Mouse (Mus musculus): ENCODE measurements around the gene Vps37c. TPM values are rescaled to one million over a fixed set of nuclear protein-coding genes. Genes with fewer than 3 reads are reported as not detected.

Vps37c gene
- polyA plus RNA-seq, 1 experiment from 2014 or later, result 31.3 TPM

GRCm38 (mm10) chr19:10693926-10694682 lies 5.6 kb downstream of the Vps37c start:
- ATAC-seq (ENCODE audit: low FRiP score) (no peak), DNase-seq (ENCODE audit: low spot score) (no peak)
- peaks cover 59% of the 10 kb centered on the region for H3K4me1 ChIP-seq (replicated peaks; ENCODE audit: control insufficient read depth, insufficient read depth, low read length)
- no peaks in the 10 kb centered on the region for H3K36me3 ChIP-seq (replicated peaks; ENCODE audit: control insufficient read depth, insufficient read depth)
- no peak overlapping the region for H3K4me3 ChIP-seq (replicated peaks; ENCODE audit: low read length)
- no peaks in the 10 kb centered on the region for H3K9me3 ChIP-seq (ENCODE audit: control insufficient read depth, low read length)
- no peak overlapping the region for H3K9ac ChIP-seq
- WGBS, result 84% methylated on average over 10 of the region's 10 CpGs
- H3K4me2 ChIP-seq (replicated peaks), result no peak overlapping the region
- no peak overlapping the region for H3K27ac ChIP-seq
- no peaks in the 10 kb centered on the region for H3K27me3 ChIP-seq (ENCODE audit: control insufficient read depth, insufficient read depth, low read length)

- Histone ChIP-seq H3K36me3 (replicated peaks; ENCODE audit: control insufficient read depth, insufficient read depth) (no peaks in the 10 kb centered on the region), H3K4me1 (replicated peaks; ENCODE audit: control insufficient read depth, insufficient read depth, low read length) (peaks cover 56% of the 10 kb centered on the region), H3K27me3 (ENCODE audit: control insufficient read depth, insufficient read depth, low read length) (no peaks in the 10 kb centered on the region), H3K9ac (peak overlapping the region; percentile 47), H3K9me3 (ENCODE audit: control insufficient read depth, low read length) (no peaks in the 10 kb centered on the region), H3K27ac (peak overlapping the region; percentile 83), H3K4me3 (replicated peaks; ENCODE audit: low read length) (no peak overlapping the region), H3K4me2 (replicated peaks) (peak overlapping the region; percentile 28; the same call in 1 of the 2 replicates)
- WGBS, result 19% methylated on average over 7 of the region's 7 CpGs
- ATAC-seq (ENCODE audit: low FRiP score), result no peak
- DNase-seq (ENCODE audit: low spot score), result no peak
These were observed 7.3 kb downstream of the Vps37c start for GRCm38 (mm10) chr19:10695801-10696200.

GRCm38 (mm10) chr19:10698131-10698991 lies 9.8 kb downstream of the Vps37c start:
- H3K4me3 ChIP-seq (replicated peaks; ENCODE audit: low read length), result no peak overlapping the region
- no peaks in the 10 kb centered on the region for H3K36me3 ChIP-seq (replicated peaks; ENCODE audit: control insufficient read depth, insufficient read depth)
- H3K4me1 ChIP-seq (replicated peaks; ENCODE audit: control insufficient read depth, insufficient read depth, low read length), result peaks cover 59% of the 10 kb centered on the region
- ATAC-seq (ENCODE audit: low FRiP score) (no peak), DNase-seq (ENCODE audit: low spot score) (no peak)
- no peak overlapping the region for H3K9ac ChIP-seq
- H3K4me2 ChIP-seq (replicated peaks), result no peak overlapping the region
- H3K9me3 ChIP-seq (ENCODE audit: control insufficient read depth, low read length), result no peaks in the 10 kb centered on the region
- WGBS, result 70% methylated on average over 9 of the region's 9 CpGs
- no peaks in the 10 kb centered on the region for H3K27me3 ChIP-seq (ENCODE audit: control insufficient read depth, insufficient read depth, low read length)
- H3K27ac ChIP-seq, result no peak overlapping the region

GRCm38 (mm10) chr19:10699851-10700250 lies 11.3 kb downstream of the Vps37c start:
- Histone ChIP-seq H3K4me2 (replicated peaks) (no peak overlapping the region), H3K9me3 (ENCODE audit: control insufficient read depth, low read length) (no peaks in the 10 kb centered on the region), H3K36me3 (replicated peaks; ENCODE audit: control insufficient read depth, insufficient read depth) (no peaks in the 10 kb centered on the region), H3K27ac (0 out of 2 replicates have a peak overlapping the region, but pooled peaks have one; percentile 10), H3K4me1 (replicated peaks; ENCODE audit: control insufficient read depth, insufficient read depth, low read length) (peaks cover 59% of the 10 kb centered on the region), H3K4me3 (replicated peaks; ENCODE audit: low read length) (no peak overlapping the region), H3K27me3 (ENCODE audit: control insufficient read depth, insufficient read depth, low read length) (no peaks in the 10 kb centered on the region), H3K9ac (no peak overlapping the region)
- no peak for DNase-seq (ENCODE audit: low spot score)
- WGBS, result 71% methylated on average over 9 of the region's 9 CpGs
- ATAC-seq (ENCODE audit: low FRiP score), result no peak

- Histone ChIP-seq H3K27ac (no peak overlapping the region), H3K4me3 (replicated peaks; ENCODE audit: low read length) (no peak overlapping the region), H3K27me3 (ENCODE audit: control insufficient read depth, insufficient read depth, low read length) (no peaks in the 10 kb centered on the region), H3K9ac (no peak overlapping the region), H3K4me2 (replicated peaks) (no peak overlapping the region), H3K4me1 (replicated peaks; ENCODE audit: control insufficient read depth, insufficient read depth, low read length) (peaks cover 47% of the 10 kb centered on the region), H3K36me3 (replicated peaks; ENCODE audit: control insufficient read depth, insufficient read depth) (no peaks in the 10 kb centered on the region), H3K9me3 (ENCODE audit: control insufficient read depth, low read length) (no peaks in the 10 kb centered on the region)
- ATAC-seq (ENCODE audit: low FRiP score), result no peak
- no peak for DNase-seq (ENCODE audit: low spot score)
- WGBS, result 55% methylated on average over 6 of the region's 6 CpGs
These were observed 12.6 kb downstream of the Vps37c start for GRCm38 (mm10) chr19:10701013-10701726.

GRCm38 (mm10) chr19:10702125-10702524 lies 13.6 kb downstream of the Vps37c start:
- no peak overlapping the region for H3K4me3 ChIP-seq (replicated peaks; ENCODE audit: low read length)
- no peak overlapping the region for H3K27ac ChIP-seq
- 88% methylated on average over 8 of the region's 8 CpGs for WGBS
- no peaks in the 10 kb centered on the region for H3K27me3 ChIP-seq (ENCODE audit: control insufficient read depth, insufficient read depth, low read length)
- no peak for ATAC-seq (ENCODE audit: low FRiP score)
- no peak for DNase-seq (ENCODE audit: low spot score)
- H3K9ac ChIP-seq, result no peak overlapping the region
- H3K4me2 ChIP-seq (replicated peaks), result no peak overlapping the region
- H3K4me1 ChIP-seq (replicated peaks; ENCODE audit: control insufficient read depth, insufficient read depth, low read length), result peaks cover 38% of the 10 kb centered on the region
- H3K9me3 ChIP-seq (ENCODE audit: control insufficient read depth, low read length), result no peaks in the 10 kb centered on the region
- peaks cover 7% of the 10 kb centered on the region for H3K36me3 ChIP-seq (replicated peaks; ENCODE audit: control insufficient read depth, insufficient read depth)

- WGBS, result 85% methylated on average over 8 of the region's 8 CpGs
- Histone ChIP-seq H3K4me1 (replicated peaks; ENCODE audit: control insufficient read depth, insufficient read depth, low read length) (peaks cover 25% of the 10 kb centered on the region), H3K4me2 (replicated peaks) (no peak overlapping the region), H3K27me3 (ENCODE audit: control insufficient read depth, insufficient read depth, low read length) (no peaks in the 10 kb centered on the region), H3K9ac (no peak overlapping the region), H3K36me3 (replicated peaks; ENCODE audit: control insufficient read depth, insufficient read depth) (peaks cover 16% of the 10 kb centered on the region), H3K27ac (no peak overlapping the region), H3K9me3 (ENCODE audit: control insufficient read depth, low read length) (no peaks in the 10 kb centered on the region), H3K4me3 (replicated peaks; ENCODE audit: low read length) (no peak overlapping the region)
- ATAC-seq (ENCODE audit: low FRiP score) (no peak), DNase-seq (ENCODE audit: low spot score) (no peak)
These were observed 14.9 kb downstream of the Vps37c start for GRCm38 (mm10) chr19:10703470-10703869.

- Histone ChIP-seq H3K27ac (no peak overlapping the region), H3K9ac (no peak overlapping the region), H3K9me3 (ENCODE audit: control insufficient read depth, low read length) (no peaks in the 10 kb centered on the region), H3K4me2 (replicated peaks) (no peak overlapping the region), H3K36me3 (replicated peaks; ENCODE audit: control insufficient read depth, insufficient read depth) (peaks cover 38% of the 10 kb centered on the region), H3K4me3 (replicated peaks; ENCODE audit: low read length) (no peak overlapping the region), H3K4me1 (replicated peaks; ENCODE audit: control insufficient read depth, insufficient read depth, low read length) (peaks cover 19% of the 10 kb centered on the region), H3K27me3 (ENCODE audit: control insufficient read depth, insufficient read depth, low read length) (no peaks in the 10 kb centered on the region)
- WGBS, result 85% methylated on average over 13 of the region's 13 CpGs
- ATAC-seq (ENCODE audit: low FRiP score), result no peak
- no peak for DNase-seq (ENCODE audit: low spot score)
These were observed 18.7 kb downstream of the Vps37c start for GRCm38 (mm10) chr19:10707087-10707875.

Data from hindbrain, embryonic 14.5 days (tissue).